Mouse (Mus musculus) forebrain, embryonic 11.5 days (tissue): ENCODE measurements around the gene Fcor. TPM values are rescaled to one million over a fixed set of nuclear protein-coding genes. Genes with fewer than 3 reads are reported as not detected.

Experiments
- ATAC-seq: fragments of 200-750 bp; cut with Nextera tagmentation; replicated peaks from 2 replicates; pipeline ENCODE4 v1.8.0; 2017; ENCODE audit warnings: moderate TSS enrichment; ENCODE audit not compliant: low FRiP score
- DNase-seq: peaks from one replicate; pipeline ENCODE4 v3.0.0-alpha.2; 2017; ENCODE audit warnings: low spot score
- H3K27ac ChIP-seq: fragments of 300-500 bp; sonication (generic); 2 replicates; pipeline ENCODE4 v1.5.1; 2014; ENCODE audit warnings: low read depth, low read length
- H3K27me3 ChIP-seq: fragments of 300-500 bp; sonication (generic); 2 replicates; pipeline ENCODE4 v1.6.1; 2014; ENCODE audit warnings: mild to moderate bottlenecking, low read length, mixed read lengths; ENCODE audit not compliant: control insufficient read depth, insufficient read depth
- H3K36me3 ChIP-seq: fragments of 300-500 bp; sonication (generic); 2 replicates; pipeline ENCODE4 v1.6.1; 2014; ENCODE audit warnings: mild to moderate bottlenecking, low read length, moderate library complexity, mixed read lengths; ENCODE audit not compliant: control insufficient read depth, insufficient read depth
- H3K4me1 ChIP-seq: fragments of 300-500 bp; sonication (generic); replicated peaks from 2 replicates; pipeline ENCODE4 v1.6.1; 2014; ENCODE audit warnings: low read length, mixed read lengths; ENCODE audit not compliant: control insufficient read depth, insufficient read depth
- H3K4me2 ChIP-seq: fragments of 300-500 bp; sonication (generic); 2 replicates; pipeline ENCODE4 v1.6.1; 2014; ENCODE audit warnings: low read depth, mild to moderate bottlenecking, low read length, moderate library complexity, mixed read lengths; ENCODE audit not compliant: severe bottlenecking
- H3K4me3 ChIP-seq: fragments of 300-500 bp; sonication (generic); 2 replicates; pipeline ENCODE4 v1.5.1; 2014; ENCODE audit warnings: low read depth, low read length
- H3K9ac ChIP-seq: fragments of 300-500 bp; sonication (generic); 2 replicates; pipeline ENCODE4 v1.6.1; 2014; ENCODE audit warnings: low read length
- H3K9me3 ChIP-seq: fragments of 300-500 bp; sonication (generic); 2 replicates; pipeline ENCODE4 v1.6.1; 2016; ENCODE audit warnings: low read length, mixed read lengths; ENCODE audit not compliant: control insufficient read depth
- WGBS: fragments of 180-500 bp; shearing (Covaris S2); extraction: QIAGEN DNeasy Blood & Tissue Kit; methylation state at CpG from one replicate; pipeline ENCODE4 v1.1.7; 2014; 5-methylcytosine and 5-hydroxymethylcytosine counted together
- polyA plus RNA-seq: library from polyadenylated mRNA; unstranded; fragments of >200 nt; fragmentation: Nextera tagmentation; extraction: Ambion mirVana; gene quantifications from 2 replicates; pipeline ENCODE4 v1.2.1, GENCODE M21; 2014

Fcor gene
- polyA plus RNA-seq, 1 experiment from 2014 or later = 12.1 TPM

- H3K36me3 ChIP-seq = peaks cover 2% of the 10 kb centered on the region; the same call in 1 of the 2 replicates
- H3K4me3 ChIP-seq = peak within 1 kb of the TSS; percentile 92
- ATAC-seq = peak; percentile 98
- under 1% methylated on average over 37 of the region's 37 CpGs for WGBS
- no peak within 1 kb of the TSS for H3K27ac ChIP-seq
- peak; percentile 100 for DNase-seq
- no peaks in the 10 kb centered on the region for H3K27me3 ChIP-seq
- no peaks in the 10 kb centered on the region for H3K9me3 ChIP-seq
- H3K4me2 ChIP-seq = peak within 1 kb of the TSS; percentile 80
- peak within 1 kb of the TSS; percentile 72 for H3K9ac ChIP-seq
- peaks cover 4% of the 10 kb centered on the region; the same call in 1 of the 2 replicates for H3K4me1 ChIP-seq
These were observed 50.8 kb downstream of the Fcor start, which contains the start of the genes Xab2 and Pet100 for GRCm38 (mm10) chr8:3621199-3621970. TSS of gene Xab2 (minus strand) at chr8:3621316. TSS of gene Pet100 (plus strand) at chr8:3621548.

Other genes with a start within 250 kb of the Fcor start
- 2.9 and 3.8 TPM in 2 replicates for gene Pex11g, start 204.7 kb downstream of the Fcor start, polyA plus RNA-seq
- gene Tex45, start 201.5 kb downstream of the Fcor start, polyA plus RNA-seq = 0.33 TPM in 1 of 2 replicates, not detected in the other
- gene Zfp358, start 179.2 kb downstream of the Fcor start, polyA plus RNA-seq = 34.1 and 35.1 TPM in 2 replicates
- 56.6 and 56.7 TPM in 2 replicates for gene Mcoln1, start 171.9 kb downstream of the Fcor start, polyA plus RNA-seq
- 19.2 and 25.0 TPM in 2 replicates for gene Pnpla6, start 157.0 kb downstream of the Fcor start, polyA plus RNA-seq
- gene C330021F23Rik, start 104.4 kb downstream of the Fcor start, polyA plus RNA-seq = 7.2 and 7.8 TPM in 2 replicates
- 15.5 and 16.4 TPM in 2 replicates for gene Camsap3, start 85.1 kb downstream of the Fcor start, polyA plus RNA-seq
- 64.9 and 72.4 TPM in 2 replicates for gene Xab2, start 51.0 kb downstream of the Fcor start, polyA plus RNA-seq
- gene Pet100, start 50.8 kb downstream of the Fcor start, polyA plus RNA-seq = 88.2 and 93.2 TPM in 2 replicates
- gene Pcp2, start 46.8 kb downstream of the Fcor start, polyA plus RNA-seq = 0.51 TPM in 1 of 2 replicates, not detected in the other
- 36.7 and 37.2 TPM in 2 replicates for gene Stxbp2, start 41.4 kb downstream of the Fcor start, polyA plus RNA-seq
- gene Retn, start 16.6 kb downstream of the Fcor start, polyA plus RNA-seq = 0.41 and 0.68 TPM in 2 replicates
- gene Mcemp1, start 6.6 kb downstream of the Fcor start, polyA plus RNA-seq = 0.29 TPM in 1 of 2 replicates, not detected in the other
- 34.3 and 42.9 TPM in 2 replicates for gene Trappc5, start 3.9 kb upstream of the Fcor start, polyA plus RNA-seq
- gene Fcer2a, start 21.8 kb upstream of the Fcor start, polyA plus RNA-seq = 0.16 and 0.24 TPM in 2 replicates
- 0.20 and 0.56 TPM in 2 replicates for gene Clec4g, start 48.3 kb upstream of the Fcor start, polyA plus RNA-seq
- not detected in 2 replicates for gene Cd209a, start 76.6 kb upstream of the Fcor start, polyA plus RNA-seq
- gene Cd209e, start 181.9 kb upstream of the Fcor start, polyA plus RNA-seq = not detected in 2 replicates
- not detected in 2 replicates for gene Cd209d, start 206.2 kb upstream of the Fcor start, polyA plus RNA-seq